Mouse (Mus musculus): Measurements from ENCODE around the gene Crygs.

Gene Crygs

GRCm38 (mm10) chr16:22811477-22811876, at the start of gene Crygs:
TSS of gene Crygs (minus strand) at chr16:22811577.
- peak; percentile 31 for DNase-seq (ENCODE audit: low read depth)

- DNase-seq (ENCODE audit: low read depth): peak; percentile 99
Observed at GRCm38 (mm10) chr16:22857431-22858113, 46.2 kb upstream of the Crygs start, which contains the start of the genes Tbccd1 and Dnajb11. TSS of gene Tbccd1 (minus strand) at chr16:22857669. TSS of gene Dnajb11 (plus strand) at chr16:22857845.

GRCm38 (mm10) chr16:22856773-22857172, 45.4 kb upstream of the Crygs start:
- peak; percentile 11 for DNase-seq (ENCODE audit: low read depth)

- DNase-seq (ENCODE audit: low read depth): no peak
Observed at GRCm38 (mm10) chr16:22852709-22853108, 41.3 kb upstream of the Crygs start.

GRCm38 (mm10) chr16:22848331-22848730, 37.0 kb upstream of the Crygs start:
- DNase-seq (ENCODE audit: low read depth): peak; percentile 90

GRCm38 (mm10) chr16:22847686-22848085, 36.3 kb upstream of the Crygs start:
- DNase-seq (ENCODE audit: low read depth): peak; percentile 57

- no peak for DNase-seq (ENCODE audit: low read depth)
Observed at GRCm38 (mm10) chr16:22845481-22845880, 34.1 kb upstream of the Crygs start.

- no peak for DNase-seq (ENCODE audit: low read depth)
Observed at GRCm38 (mm10) chr16:22844834-22845233, 33.5 kb upstream of the Crygs start.

GRCm38 (mm10) chr16:22844061-22844801, 32.9 kb upstream of the Crygs start:
- peak; percentile 17 for DNase-seq (ENCODE audit: low read depth)

- no peak for DNase-seq (ENCODE audit: low read depth)
Observed at GRCm38 (mm10) chr16:22842871-22843270, 31.5 kb upstream of the Crygs start.

- peak; percentile 85 for DNase-seq (ENCODE audit: low read depth)
Observed at GRCm38 (mm10) chr16:22839146-22839857, 27.9 kb upstream of the Crygs start.

GRCm38 (mm10) chr16:22832932-22833525, 21.7 kb upstream of the Crygs start:
- no peak for DNase-seq (ENCODE audit: low read depth)

- DNase-seq (ENCODE audit: low read depth): peak; percentile 52
Observed at GRCm38 (mm10) chr16:22820731-22821130, 9.4 kb upstream of the Crygs start.

GRCm38 (mm10) chr16:22807468-22808070, 3.8 kb downstream of the Crygs start:
- DNase-seq (ENCODE audit: low read depth): peak; percentile 78

GRCm38 (mm10) chr16:22802786-22803185, 8.6 kb downstream of the Crygs start:
- DNase-seq (ENCODE audit: low read depth): no peak

GRCm38 (mm10) chr16:22800849-22801109, 10.6 kb downstream of the Crygs start:
- DNase-seq (ENCODE audit: low read depth): peak; percentile 16

- no peak for DNase-seq (ENCODE audit: low read depth)
Observed at GRCm38 (mm10) chr16:22800026-22800848, 11.1 kb downstream of the Crygs start.

GRCm38 (mm10) chr16:22798520-22798919, 12.9 kb downstream of the Crygs start:
- DNase-seq (ENCODE audit: low read depth): no peak

GRCm38 (mm10) chr16:22797521-22797920, 13.9 kb downstream of the Crygs start:
- no peak for DNase-seq (ENCODE audit: low read depth)

- peak; percentile 51 for DNase-seq (ENCODE audit: low read depth)
Observed at GRCm38 (mm10) chr16:22795497-22795896, 15.9 kb downstream of the Crygs start.

GRCm38 (mm10) chr16:22791235-22791634, 20.1 kb downstream of the Crygs start:
- no peak for DNase-seq (ENCODE audit: low read depth)
